Mouse (Mus musculus) midbrain, embryonic 10.5 days (tissue): ENCODE measurements around the gene Tmem38b. TPM values are rescaled to one million over a fixed set of nuclear protein-coding genes. Genes with fewer than 3 reads are reported as not detected.

Experiments
- DNase-seq: peaks from one replicate; pipeline ENCODE4 v3.0.0-alpha.2; 2017; ENCODE audit warnings: low spot score
- H3K27ac ChIP-seq: fragments of 300-500 bp; sonication (generic); replicated peaks from 2 replicates; pipeline ENCODE4 v1.5.1; 2016; ENCODE audit warnings: mild to moderate bottlenecking
- H3K27me3 ChIP-seq: fragments of 300-500 bp; sonication (generic); 2 replicates; pipeline ENCODE4 v1.6.1; 2016; ENCODE audit warnings: low read depth, mild to moderate bottlenecking; ENCODE audit not compliant: poor library complexity, severe bottlenecking
- H3K36me3 ChIP-seq: fragments of 300-500 bp; sonication (generic); 2 replicates; pipeline ENCODE4 v1.6.1; 2016; ENCODE audit warnings: mild to moderate bottlenecking, moderate library complexity
- H3K4me1 ChIP-seq: fragments of 300-500 bp; sonication (generic); 2 replicates; pipeline ENCODE4 v1.6.1; 2016
- H3K4me3 ChIP-seq: fragments of 300-500 bp; sonication (generic); 2 replicates; pipeline ENCODE4 v1.5.1; 2016; ENCODE audit warnings: mild to moderate bottlenecking, moderate library complexity
- H3K9me3 ChIP-seq: fragments of 300-500 bp; sonication (generic); replicated peaks from 2 replicates; pipeline ENCODE4 v1.6.1; 2016; ENCODE audit warnings: mild to moderate bottlenecking
- WGBS: fragments of 180-500 bp; shearing (Covaris S2); methylation state at CpG from one replicate; pipeline ENCODE4 v1.1.7; 2016; 5-methylcytosine and 5-hydroxymethylcytosine counted together
- polyA plus RNA-seq: library from polyadenylated mRNA; unstranded; fragments of >200 nt; fragmentation: Nextera tagmentation; extraction: Ambion mirVana; gene quantifications from 2 replicates; pipeline ENCODE4 v1.2.1, GENCODE M21; 2016

Tmem38b gene
- polyA plus RNA-seq, 1 experiment from 2014 or later: 9.7 TPM

GRCm38 (mm10) chr4:53836978-53837377, 11.1 kb downstream of the Tmem38b start:
- H3K27me3 ChIP-seq: no peaks in the 10 kb centered on the region
- H3K9me3 ChIP-seq: no peaks in the 10 kb centered on the region
- H3K27ac ChIP-seq: no peak overlapping the region
- WGBS: 37% methylated on average over 5 of the region's 5 CpGs
- H3K4me3 ChIP-seq: no peak overlapping the region
- DNase-seq: no peak
- H3K4me1 ChIP-seq: peaks cover 44% of the 10 kb centered on the region
- peaks cover 18% of the 10 kb centered on the region for H3K36me3 ChIP-seq

GRCm38 (mm10) chr4:53840158-53840870, 14.5 kb downstream of the Tmem38b start:
- Histone ChIP-seq H3K27ac (no peak overlapping the region), H3K9me3 (no peaks in the 10 kb centered on the region), H3K4me3 (no peak overlapping the region), H3K4me1 (peaks cover 34% of the 10 kb centered on the region), H3K27me3 (no peaks in the 10 kb centered on the region), H3K36me3 (peaks cover 23% of the 10 kb centered on the region)
- no peak for DNase-seq
- WGBS: 86% methylated on average over 15 of the region's 15 CpGs

DNA sequence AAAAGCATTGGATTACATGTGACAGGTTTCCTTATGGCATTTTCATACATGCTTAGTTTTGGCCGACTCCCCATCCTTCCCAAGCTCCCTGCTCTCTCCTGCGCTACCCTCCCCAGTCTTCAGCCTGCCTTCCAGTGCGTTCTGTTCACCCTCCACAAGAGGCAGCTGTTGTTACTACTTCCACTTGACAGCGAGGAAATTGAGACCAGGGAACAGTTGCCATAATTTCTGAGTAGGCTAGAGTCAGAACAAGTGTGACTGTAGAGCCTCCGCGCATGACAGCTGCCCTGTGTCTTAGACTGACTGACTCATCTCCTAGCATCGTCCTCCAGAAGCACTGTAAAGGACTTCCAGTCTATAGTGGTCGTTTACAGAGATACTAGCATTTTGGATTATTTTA, 17.7 kb downstream of the Tmem38b start:
- Histone ChIP-seq H3K27ac (no peak overlapping the region), H3K27me3 (no peaks in the 10 kb centered on the region), H3K9me3 (no peaks in the 10 kb centered on the region), H3K4me1 (peaks cover 16% of the 10 kb centered on the region), H3K4me3 (no peak overlapping the region), H3K36me3 (peaks cover 27% of the 10 kb centered on the region)
- 70% methylated on average over 8 of the region's 8 CpGs for WGBS
- no peak for DNase-seq

DNA sequence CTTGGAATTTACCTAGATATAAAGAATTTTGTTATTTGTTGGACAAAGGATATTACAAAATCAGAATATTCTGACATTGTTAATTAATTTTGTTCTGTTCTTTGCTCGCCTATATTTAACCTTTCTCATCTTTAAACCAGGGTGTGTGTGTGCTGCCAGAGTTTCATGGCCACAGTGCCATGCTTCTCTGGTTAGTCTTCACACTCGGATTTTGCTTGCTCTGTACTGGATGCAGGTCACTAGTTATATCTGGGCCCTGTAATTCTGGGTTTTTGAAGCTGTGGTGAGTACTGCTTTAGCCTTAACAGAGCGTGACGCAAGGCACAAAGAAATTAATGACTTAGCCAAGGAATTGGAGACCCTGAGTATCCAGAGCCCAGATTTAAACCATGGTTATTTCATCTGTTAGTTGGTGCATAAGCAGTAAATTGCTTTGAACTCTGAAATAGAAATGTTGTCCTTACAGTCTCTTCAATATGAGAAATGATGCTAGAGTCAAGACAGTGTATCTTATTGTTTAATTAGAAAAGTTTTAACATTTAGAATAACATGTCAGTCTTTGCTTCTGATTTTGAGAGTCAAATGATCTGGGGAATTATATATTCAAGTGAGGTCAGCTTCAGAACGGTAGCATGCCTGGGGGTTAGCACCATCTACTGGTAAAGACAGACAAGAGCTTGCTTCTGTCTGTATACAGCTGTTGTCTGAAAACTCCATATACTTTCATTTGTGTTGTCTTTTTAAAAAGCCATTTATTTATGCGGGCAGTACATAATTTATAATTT, 19.2 kb downstream of the Tmem38b start:
- H3K9me3 ChIP-seq: no peaks in the 10 kb centered on the region
- 38% methylated on average over 6 of the region's 6 CpGs for WGBS
- DNase-seq: no peak

DNA sequence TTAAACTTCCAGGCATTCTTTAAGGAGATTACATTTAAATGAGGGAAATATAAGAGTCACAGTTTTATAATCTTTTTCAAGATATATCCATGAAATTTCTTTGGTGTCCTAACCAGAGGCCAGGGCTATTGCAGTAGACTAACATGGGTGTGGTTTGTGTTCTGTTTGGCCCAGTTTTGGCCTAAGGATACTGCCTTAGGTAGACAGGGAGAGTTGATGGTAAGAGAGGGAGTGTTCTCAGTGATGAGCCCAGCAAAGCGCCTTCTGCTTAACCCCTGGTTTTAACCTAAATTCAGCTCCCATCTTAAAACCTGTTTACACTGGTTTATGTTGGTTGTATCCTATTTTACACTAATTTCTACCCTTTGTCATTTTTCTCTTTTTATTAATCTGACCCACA, 19.8 kb downstream of the Tmem38b start:
- Histone ChIP-seq H3K36me3 (peaks cover 27% of the 10 kb centered on the region), H3K27ac (no peak overlapping the region), H3K27me3 (no peaks in the 10 kb centered on the region), H3K9me3 (no peaks in the 10 kb centered on the region), H3K4me1 (peaks cover 20% of the 10 kb centered on the region), H3K4me3 (no peak overlapping the region)
- 96% methylated on average over 1 of the region's 1 CpGs for WGBS
- no peak for DNase-seq

More for the DNA sequence above, 19.2 kb downstream of the Tmem38b start:
- peaks cover 27% of the 10 kb centered on the region for H3K36me3 ChIP-seq
- H3K27me3 ChIP-seq: no peaks in the 10 kb centered on the region
- H3K4me1 ChIP-seq: peaks cover 20% of the 10 kb centered on the region
- no peak overlapping the region for H3K4me3 ChIP-seq
- no peak overlapping the region for H3K27ac ChIP-seq

- Histone ChIP-seq H3K27ac (no peak overlapping the region), H3K4me3 (no peak overlapping the region), H3K9me3 (no peaks in the 10 kb centered on the region), H3K36me3 (peaks cover 29% of the 10 kb centered on the region), H3K27me3 (no peaks in the 10 kb centered on the region), H3K4me1 (peaks cover 20% of the 10 kb centered on the region)
- WGBS: 71% methylated on average over 2 of the region's 2 CpGs
- no peak for DNase-seq
Measured at GRCm38 (mm10) chr4:53846326-53846725, 20.5 kb downstream of the Tmem38b start.

DNA sequence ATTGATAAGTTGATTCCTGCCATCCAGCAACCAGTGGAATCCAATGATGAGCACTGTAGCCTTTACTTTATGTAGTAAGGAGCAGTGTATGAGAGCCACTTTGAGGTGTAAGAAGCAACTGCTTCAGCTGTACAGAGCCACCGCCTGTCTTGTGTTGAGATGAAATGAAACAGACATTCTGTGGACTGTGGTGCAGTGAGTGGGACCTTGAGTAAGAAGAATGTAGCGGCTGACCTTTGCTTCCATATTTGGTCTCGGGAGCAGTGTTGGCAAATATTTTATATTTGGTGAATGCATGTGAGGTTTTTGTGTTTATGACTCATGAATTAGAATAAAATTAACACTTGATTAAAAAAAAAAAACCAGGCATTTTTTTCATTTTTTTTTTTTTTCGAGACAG, 21.7 kb downstream of the Tmem38b start:
- WGBS: 90% methylated on average over 4 of the region's 4 CpGs
- Histone ChIP-seq H3K27me3 (no peaks in the 10 kb centered on the region), H3K9me3 (no peaks in the 10 kb centered on the region), H3K4me1 (peaks cover 20% of the 10 kb centered on the region), H3K27ac (no peak overlapping the region), H3K36me3 (peaks cover 26% of the 10 kb centered on the region), H3K4me3 (no peak overlapping the region)
- no peak for DNase-seq

DNA sequence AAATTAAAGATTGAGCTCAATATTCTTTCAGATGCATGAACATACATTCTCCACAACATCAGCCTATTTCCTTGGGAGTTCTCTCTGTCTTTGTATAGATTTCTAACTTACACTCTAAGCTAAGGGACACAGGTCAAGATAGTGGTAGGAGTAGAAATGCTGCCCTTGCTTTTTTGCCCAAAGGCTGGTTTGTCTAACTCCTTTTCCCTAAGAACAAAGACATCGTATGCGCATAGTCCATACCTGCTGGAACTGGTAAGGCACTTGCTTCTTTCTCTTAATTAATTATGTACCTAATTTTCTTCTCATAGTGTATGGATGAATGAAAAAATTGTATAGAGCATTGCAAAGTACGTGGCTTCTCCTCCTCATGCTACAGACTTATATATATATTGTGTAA, 22.5 kb downstream of the Tmem38b start:
- H3K4me1 ChIP-seq: peaks cover 20% of the 10 kb centered on the region
- 92% methylated on average over 3 of the region's 3 CpGs for WGBS
- H3K27me3 ChIP-seq: no peaks in the 10 kb centered on the region
- peaks cover 34% of the 10 kb centered on the region for H3K36me3 ChIP-seq
- no peaks in the 10 kb centered on the region for H3K9me3 ChIP-seq
- H3K4me3 ChIP-seq: no peak overlapping the region
- DNase-seq: no peak
- H3K27ac ChIP-seq: no peak overlapping the region

DNA sequence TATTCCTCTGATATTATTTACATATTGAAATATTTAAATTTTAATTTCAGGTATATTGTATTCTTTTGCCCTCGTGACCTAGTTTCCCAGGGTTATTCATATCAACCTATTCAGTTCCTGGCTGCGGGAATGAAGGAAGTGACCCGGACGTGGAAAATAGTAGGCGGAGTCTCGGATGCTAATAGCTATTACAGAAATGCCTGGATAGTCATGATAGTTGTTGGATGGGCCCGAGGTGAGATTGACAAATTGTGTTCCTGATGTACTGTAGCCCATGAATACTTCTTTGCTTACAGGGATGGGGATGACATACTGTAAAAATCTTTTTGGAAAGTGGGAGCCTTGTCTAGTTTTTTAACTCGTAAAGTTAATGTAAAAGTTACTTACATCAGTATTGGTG, 23.0 kb downstream of the Tmem38b start:
- peaks cover 19% of the 10 kb centered on the region for H3K4me1 ChIP-seq
- no peak overlapping the region for H3K4me3 ChIP-seq
- no peak for DNase-seq
- H3K27ac ChIP-seq: no peak overlapping the region
- H3K27me3 ChIP-seq: no peaks in the 10 kb centered on the region
- H3K36me3 ChIP-seq: peaks cover 38% of the 10 kb centered on the region
- H3K9me3 ChIP-seq: no peaks in the 10 kb centered on the region
- 91% methylated on average over 8 of the region's 8 CpGs for WGBS

DNA sequence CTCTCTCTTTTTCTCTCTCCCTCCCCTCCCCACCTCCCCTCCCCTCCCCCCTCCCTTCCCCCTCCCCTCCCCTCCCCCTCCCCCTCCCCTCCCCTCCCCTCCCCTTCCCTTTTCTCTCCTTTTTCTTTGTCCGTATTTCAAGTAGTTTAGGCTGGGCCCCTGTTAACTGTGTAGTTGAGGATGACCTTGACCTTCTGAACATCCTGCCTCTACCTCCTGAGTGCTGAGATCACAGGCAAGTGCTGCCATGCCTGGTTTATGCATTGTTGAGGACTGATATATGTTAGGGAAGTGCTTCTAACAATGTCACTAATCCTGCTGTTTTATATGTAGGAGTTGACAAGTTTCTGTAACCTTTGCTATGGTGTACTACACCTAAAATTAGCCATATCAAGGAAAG, 24.0 kb downstream of the Tmem38b start:
- Histone ChIP-seq H3K4me3 (no peak overlapping the region), H3K36me3 (peaks cover 48% of the 10 kb centered on the region), H3K27ac (no peak overlapping the region), H3K4me1 (peaks cover 9% of the 10 kb centered on the region), H3K9me3 (no peaks in the 10 kb centered on the region), H3K27me3 (no peaks in the 10 kb centered on the region)
- DNase-seq: no peak
- WGBS: no CpG with 5 or more reads among the region's 1 CpGs

DNA sequence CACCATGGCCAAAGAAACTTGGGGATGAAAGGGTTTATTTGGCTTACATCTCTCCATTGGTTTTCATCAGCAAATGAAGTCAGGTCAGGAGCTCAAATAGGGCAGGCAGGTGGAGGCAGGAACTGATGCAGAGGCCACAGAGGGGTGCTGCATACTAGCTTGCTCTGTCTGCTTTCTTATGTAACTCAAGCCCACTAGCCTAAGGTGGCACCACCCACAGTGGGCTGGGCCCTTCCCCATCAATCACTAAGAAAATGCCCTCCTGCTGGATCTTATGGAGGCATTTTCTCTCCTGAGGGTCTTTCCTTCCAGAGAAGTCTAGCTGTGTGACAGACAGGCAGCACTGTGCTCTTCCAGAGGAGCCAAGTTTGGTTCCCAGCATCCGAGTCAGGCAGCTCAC, 27.5 kb downstream of the Tmem38b start:
- 0 out of 2 replicates have a peak, but pooled peaks cover 4% of the 10 kb centered on the region for H3K4me1 ChIP-seq
- H3K27me3 ChIP-seq: no peaks in the 10 kb centered on the region
- peaks cover 61% of the 10 kb centered on the region for H3K36me3 ChIP-seq
- H3K9me3 ChIP-seq: no peaks in the 10 kb centered on the region
- no peak for DNase-seq
- no peak overlapping the region for H3K27ac ChIP-seq
- WGBS: 79% methylated on average over 1 of the region's 1 CpGs
- no peak overlapping the region for H3K4me3 ChIP-seq

DNA sequence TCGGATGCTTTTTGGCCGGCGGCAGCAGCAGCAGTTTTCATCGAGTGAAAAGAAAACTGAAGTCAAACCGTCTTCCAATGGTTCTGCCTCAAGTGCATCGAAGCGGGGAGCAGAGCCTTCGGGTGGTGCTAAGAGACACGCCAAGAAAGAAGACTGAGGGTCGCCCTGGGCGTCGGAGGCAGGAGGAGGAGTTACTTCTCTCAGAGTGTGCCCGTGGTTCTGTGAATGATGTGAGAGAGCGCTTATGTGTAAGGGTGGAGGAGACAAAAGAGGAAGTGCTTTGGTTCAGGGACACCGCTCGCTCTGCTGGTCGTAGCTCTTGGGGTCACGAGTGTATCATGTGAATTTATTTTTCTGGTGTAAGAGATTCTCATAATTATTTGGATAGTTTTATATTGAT, 34.1 kb downstream of the Tmem38b start:
- peaks cover 3% of the 10 kb centered on the region; the same call in 1 of the 2 replicates for H3K4me1 ChIP-seq
- no peak overlapping the region for H3K27ac ChIP-seq
- no peaks in the 10 kb centered on the region for H3K27me3 ChIP-seq
- DNase-seq: no peak
- peaks cover 51% of the 10 kb centered on the region for H3K36me3 ChIP-seq
- 46% methylated on average over 18 of the region's 18 CpGs for WGBS
- no peak overlapping the region for H3K4me3 ChIP-seq
- H3K9me3 ChIP-seq: no peaks in the 10 kb centered on the region

DNA sequence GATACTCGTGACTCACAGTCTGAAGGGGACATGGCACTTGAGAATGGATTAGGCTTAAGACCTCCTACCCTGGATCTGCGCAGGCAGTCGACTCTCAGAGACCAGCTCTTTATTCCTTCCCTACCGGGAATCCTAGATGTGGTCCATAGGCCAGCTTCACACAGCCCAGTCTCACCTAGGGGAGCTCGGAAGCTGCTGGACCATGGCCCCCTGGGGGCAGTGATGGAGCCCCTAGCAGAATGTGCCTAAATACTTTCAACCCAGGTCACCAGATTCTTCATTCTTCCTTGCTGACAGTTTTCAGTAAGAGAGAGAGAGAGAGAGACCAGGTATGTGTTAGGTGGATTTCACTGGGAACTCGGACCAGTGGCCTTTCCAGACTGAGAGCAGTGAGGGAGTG, 36.3 kb downstream of the Tmem38b start:
- 75% methylated on average over 6 of the region's 6 CpGs for WGBS
- no peaks in the 10 kb centered on the region for H3K27me3 ChIP-seq
- H3K4me1 ChIP-seq: peaks cover 3% of the 10 kb centered on the region; the same call in 1 of the 2 replicates
- peaks cover 44% of the 10 kb centered on the region for H3K36me3 ChIP-seq
- H3K9me3 ChIP-seq: no peaks in the 10 kb centered on the region
- H3K27ac ChIP-seq: no peak overlapping the region
- DNase-seq: no peak
- no peak overlapping the region for H3K4me3 ChIP-seq
